Mouse (Mus musculus): ENCODE data around the gene Nmnat1.

Gene Nmnat1

GRCm38 (mm10) chr4:149485053-149485824 lies at the start of gene Nmnat1, which contains the start of gene Lzic:
TSS of gene Nmnat1 (minus strand) at chr4:149485202.
TSS of gene Lzic (plus strand) at chr4:149485229.
- peak; percentile 88 for DNase-seq (ENCODE audit: extremely low read depth, low read depth)

- DNase-seq (ENCODE audit: extremely low read depth, low read depth) = no peak
Measured at GRCm38 (mm10) chr4:149529691-149530090, 44.7 kb upstream of the Nmnat1 start.

GRCm38 (mm10) chr4:149527621-149528354 lies 42.8 kb upstream of the Nmnat1 start:
- no peak for DNase-seq (ENCODE audit: extremely low read depth, low read depth)

- no peak for DNase-seq (ENCODE audit: extremely low read depth, low read depth)
Measured at GRCm38 (mm10) chr4:149526330-149526729, 41.3 kb upstream of the Nmnat1 start.

- no peak for DNase-seq (ENCODE audit: extremely low read depth, low read depth)
Measured at GRCm38 (mm10) chr4:149525811-149526210, 40.8 kb upstream of the Nmnat1 start.

GRCm38 (mm10) chr4:149525170-149525569 lies 40.2 kb upstream of the Nmnat1 start:
- no peak for DNase-seq (ENCODE audit: extremely low read depth, low read depth)

GRCm38 (mm10) chr4:149523961-149524360 lies 39.0 kb upstream of the Nmnat1 start:
- no peak for DNase-seq (ENCODE audit: extremely low read depth, low read depth)

- no peak for DNase-seq (ENCODE audit: extremely low read depth, low read depth)
Measured at GRCm38 (mm10) chr4:149521258-149521657, 36.3 kb upstream of the Nmnat1 start.

- DNase-seq (ENCODE audit: extremely low read depth, low read depth) = peak; percentile 16
Measured at GRCm38 (mm10) chr4:149518351-149519220, 33.6 kb upstream of the Nmnat1 start.

GRCm38 (mm10) chr4:149517868-149518340 lies 32.9 kb upstream of the Nmnat1 start, which contains the start of gene Ctnnbip1:
TSS of gene Ctnnbip1 (plus strand) at chr4:149518236.
- DNase-seq (ENCODE audit: extremely low read depth, low read depth) = peak; percentile 93

- DNase-seq (ENCODE audit: extremely low read depth, low read depth) = no peak
Measured at GRCm38 (mm10) chr4:149515706-149516105, 30.7 kb upstream of the Nmnat1 start.

GRCm38 (mm10) chr4:149512072-149512471 lies 27.1 kb upstream of the Nmnat1 start:
- no peak for DNase-seq (ENCODE audit: extremely low read depth, low read depth)

GRCm38 (mm10) chr4:149511221-149511646 lies 26.2 kb upstream of the Nmnat1 start:
- DNase-seq (ENCODE audit: extremely low read depth, low read depth) = no peak

- no peak for DNase-seq (ENCODE audit: extremely low read depth, low read depth)
Measured at GRCm38 (mm10) chr4:149506904-149507303, 21.9 kb upstream of the Nmnat1 start.

- no peak for DNase-seq (ENCODE audit: extremely low read depth, low read depth)
Measured at GRCm38 (mm10) chr4:149505261-149505967, 20.4 kb upstream of the Nmnat1 start.

- DNase-seq (ENCODE audit: extremely low read depth, low read depth) = no peak
Measured at GRCm38 (mm10) chr4:149504858-149505257, 19.9 kb upstream of the Nmnat1 start.

GRCm38 (mm10) chr4:149504363-149504762 lies 19.4 kb upstream of the Nmnat1 start:
- no peak for DNase-seq (ENCODE audit: extremely low read depth, low read depth)

- DNase-seq (ENCODE audit: extremely low read depth, low read depth) = no peak
Measured at GRCm38 (mm10) chr4:149499790-149500189, 14.8 kb upstream of the Nmnat1 start.

- no peak for DNase-seq (ENCODE audit: extremely low read depth, low read depth)
Measured at GRCm38 (mm10) chr4:149498901-149499300, 13.9 kb upstream of the Nmnat1 start.

- no peak for DNase-seq (ENCODE audit: extremely low read depth, low read depth)
Measured at GRCm38 (mm10) chr4:149496612-149497011, 11.6 kb upstream of the Nmnat1 start.

- DNase-seq (ENCODE audit: extremely low read depth, low read depth) = peak; percentile 2
Measured at GRCm38 (mm10) chr4:149491151-149491550, 6.1 kb upstream of the Nmnat1 start.
